Mouse (Mus musculus): ENCODE results near the gene Fam89b. TPM values are rescaled to one million over a fixed set of nuclear protein-coding genes. Genes with fewer than 3 reads are reported as not detected.

The Fam89b gene
- 44.5 and 47.0 TPM in 2 replicates for polyA plus RNA-seq (2015; fragmentation: Nextera tagmentation; extraction: Ambion mirVana)

DNA sequence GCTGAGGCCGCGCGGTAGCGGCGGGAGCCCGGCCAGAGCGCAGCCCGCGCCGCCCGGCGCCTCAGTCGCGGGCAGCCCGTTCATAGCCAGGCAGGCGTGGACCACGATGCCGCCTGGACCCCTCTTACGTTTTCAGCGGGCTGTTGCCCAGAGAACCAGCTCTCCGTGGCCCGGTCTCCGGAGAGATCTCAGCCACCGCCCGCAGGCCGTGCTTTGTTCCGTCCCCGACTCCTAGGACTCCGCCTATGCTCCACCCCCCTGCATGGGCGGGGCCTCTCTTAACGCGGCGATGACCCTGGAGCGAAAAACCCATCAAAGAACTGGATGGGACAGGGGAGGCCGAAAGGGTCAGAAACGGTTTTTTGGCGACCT lies at the start of gene Fam89b:
Gene Fam89b, minus strand, starts transcription at position 210 of the 372 bp plus-strand sequence.
- Histone ChIP-seq H3K9me3 (replicated peaks) (no peaks in the 10 kb centered on the region), H3K4me3 (replicated peaks) (peak within 1 kb of the TSS; percentile 99), H3K27me3 (peaks cover 7% of the 10 kb centered on the region), H3K4me1 (replicated peaks) (peaks cover 63% of the 10 kb centered on the region), H3K9ac (peak within 1 kb of the TSS; percentile 100), H3K36me3 (peaks cover 12% of the 10 kb centered on the region), H3K27ac (peak within 1 kb of the TSS; percentile 99), H3K4me2 (peak within 1 kb of the TSS; percentile 91)
- peak; percentile 87 for DNase-seq
- WGBS (ENCODE audit: insufficient replicate concordance), result under 1% methylated on average over 37 of the region's 37 CpGs
- peak; percentile 55 for ATAC-seq (ENCODE audit: low read depth)

DNA sequence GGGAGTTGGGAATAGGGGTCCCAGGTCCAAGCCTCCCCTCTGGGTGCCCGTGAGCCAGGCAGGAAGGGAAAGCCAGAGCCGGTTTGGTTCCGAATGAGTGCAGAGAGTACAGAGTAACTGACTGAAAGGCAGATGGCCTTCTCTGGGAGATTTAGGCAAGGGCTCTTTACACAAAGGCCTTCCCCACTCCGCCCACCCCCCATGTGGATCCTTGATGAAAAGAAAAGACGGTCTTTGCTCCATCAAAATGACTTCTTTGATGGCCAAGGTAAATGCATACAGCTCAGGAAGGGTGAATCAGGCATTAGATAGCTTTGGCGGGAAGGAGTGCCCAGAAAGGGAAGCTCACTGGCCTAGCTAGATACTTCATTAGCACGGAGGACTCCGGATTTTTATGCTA lies 48.9 kb upstream of the Fam89b start:
- no peak overlapping the region for H3K4me3 ChIP-seq (replicated peaks)
- H3K4me1 ChIP-seq (replicated peaks), result no peaks in the 10 kb centered on the region
- no peak overlapping the region for H3K27ac ChIP-seq
- no peaks in the 10 kb centered on the region for H3K36me3 ChIP-seq
- DNase-seq, result no peak
- peaks cover 3% of the 10 kb centered on the region; the same call in 1 of the 2 replicates for H3K27me3 ChIP-seq
- H3K4me2 ChIP-seq, result no peak overlapping the region
- no peaks in the 10 kb centered on the region for H3K9me3 ChIP-seq (replicated peaks)
- WGBS (ENCODE audit: insufficient replicate concordance), result 61% methylated on average over 8 of the region's 8 CpGs
- no peak overlapping the region for H3K9ac ChIP-seq
- no peak for ATAC-seq (ENCODE audit: low read depth)

DNA sequence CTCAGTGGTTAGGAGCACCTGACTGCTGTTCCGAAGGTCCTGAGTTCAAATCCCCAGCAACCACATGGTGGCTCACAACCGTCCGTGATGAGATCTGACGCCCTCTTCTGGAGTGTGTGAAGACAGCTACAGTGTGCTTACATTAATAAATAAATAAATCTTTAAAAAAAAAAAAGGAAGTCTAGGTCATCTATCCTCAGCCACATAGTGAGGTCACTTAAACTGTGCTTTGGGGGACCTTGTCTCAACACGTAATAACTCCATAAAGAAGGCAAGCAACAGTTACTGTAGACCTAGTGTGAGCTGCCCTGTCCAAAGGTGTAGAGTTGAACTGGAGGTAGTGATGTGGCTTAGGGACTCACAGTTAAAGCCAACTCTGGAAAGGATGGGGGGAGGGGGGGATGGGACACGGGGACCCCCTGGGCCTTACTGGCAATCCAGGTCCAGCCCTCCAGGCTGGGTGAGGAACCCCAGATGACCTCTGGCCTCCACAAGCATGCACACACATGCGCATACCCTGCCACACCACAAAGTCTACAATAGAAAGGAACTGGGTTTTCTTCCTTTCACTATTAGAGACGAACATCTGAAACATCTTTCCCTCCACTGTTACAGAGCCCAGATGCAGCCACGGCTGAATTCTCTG lies 48.1 kb upstream of the Fam89b start:
- Histone ChIP-seq H3K9ac (no peak overlapping the region), H3K27me3 (peaks cover 3% of the 10 kb centered on the region; the same call in 1 of the 2 replicates), H3K36me3 (no peaks in the 10 kb centered on the region), H3K27ac (no peak overlapping the region), H3K4me2 (no peak overlapping the region), H3K4me3 (replicated peaks) (no peak overlapping the region), H3K9me3 (replicated peaks) (no peaks in the 10 kb centered on the region), H3K4me1 (replicated peaks) (no peaks in the 10 kb centered on the region)
- WGBS (ENCODE audit: insufficient replicate concordance), result 69% methylated on average over 9 of the region's 9 CpGs
- ATAC-seq (ENCODE audit: low read depth) (no peak), DNase-seq (no peak)

DNA sequence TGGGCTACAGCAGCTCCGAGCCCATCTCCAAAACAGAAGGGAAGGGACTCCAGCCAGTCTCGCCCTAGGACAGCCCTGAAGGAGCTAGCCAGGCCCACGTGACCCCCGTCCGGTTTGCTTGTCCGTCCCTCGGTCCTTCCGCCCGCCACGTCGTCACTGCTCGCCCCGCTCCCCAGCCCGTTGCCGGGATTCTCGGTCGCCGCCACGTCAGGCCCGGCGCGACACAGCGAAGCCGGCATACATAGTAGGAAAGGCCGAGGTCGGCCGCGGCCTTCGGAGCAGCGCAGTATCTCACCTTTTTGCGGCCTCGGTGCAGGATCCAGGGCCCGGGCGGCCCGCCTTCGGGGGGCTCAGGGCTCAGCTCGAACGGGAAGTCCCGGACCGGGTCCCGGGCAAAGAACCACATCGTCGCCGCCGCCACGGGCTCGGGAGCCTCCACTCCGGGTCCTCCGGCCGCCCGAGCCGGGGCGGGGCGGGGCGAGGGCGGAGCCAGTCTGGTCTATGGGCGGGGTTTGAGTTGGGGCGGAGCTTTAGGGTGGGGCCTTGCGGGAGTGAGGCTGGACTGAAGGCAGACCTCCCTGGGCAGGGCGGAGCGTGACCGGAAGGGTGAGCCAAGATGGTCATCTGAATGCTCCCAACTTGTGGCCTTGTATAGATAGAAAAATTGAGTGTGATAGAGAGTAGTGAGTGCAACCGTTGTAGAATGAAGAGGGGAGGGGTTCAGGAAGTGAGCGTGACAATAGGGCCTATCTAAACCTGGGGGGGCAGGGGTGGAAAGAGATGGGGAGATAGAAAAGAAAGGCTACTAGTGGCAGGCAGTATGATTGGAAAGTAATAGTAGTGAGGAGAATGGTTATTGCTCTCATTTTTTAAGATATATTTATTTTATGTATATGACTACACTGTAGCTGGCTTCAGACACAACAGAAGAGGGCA lies 41.7 kb upstream of the Fam89b start, which contains the start of gene Scyl1:
Gene Scyl1, minus strand, starts transcription at position 495 of the 936 bp plus-strand sequence.
- Histone ChIP-seq H3K27ac (peak within 1 kb of the TSS; percentile 78), H3K4me1 (replicated peaks) (peaks cover 31% of the 10 kb centered on the region), H3K9ac (peak within 1 kb of the TSS; percentile 82), H3K9me3 (replicated peaks) (no peaks in the 10 kb centered on the region), H3K4me2 (peak within 1 kb of the TSS; percentile 92), H3K27me3 (no peaks in the 10 kb centered on the region), H3K4me3 (replicated peaks) (peak within 1 kb of the TSS; percentile 73), H3K36me3 (peaks cover 34% of the 10 kb centered on the region)
- peak; percentile 91 for DNase-seq
- peak; percentile 94 for ATAC-seq (ENCODE audit: low read depth)
- WGBS (ENCODE audit: insufficient replicate concordance), result under 1% methylated on average over 64 of the region's 64 CpGs

DNA sequence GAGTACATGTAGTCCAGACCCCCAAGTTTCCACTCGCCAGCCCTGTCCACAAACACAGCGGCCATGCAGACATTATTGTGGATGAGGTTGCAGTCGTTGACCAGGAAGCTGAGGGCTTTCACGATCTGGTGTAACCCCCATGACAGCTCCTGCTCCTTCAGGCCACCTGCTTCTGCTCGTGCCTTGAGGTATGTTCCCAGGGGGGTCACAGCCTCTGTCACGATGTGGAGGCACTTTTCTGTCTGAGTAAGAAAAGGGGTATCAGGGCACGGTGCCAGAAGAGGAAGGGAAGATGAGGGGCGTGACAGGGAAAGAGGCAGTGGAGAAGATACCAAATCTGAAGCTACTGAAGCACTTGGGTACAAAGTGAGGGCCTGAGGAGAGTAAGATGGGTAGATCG lies 40.9 kb upstream of the Fam89b start:
- WGBS (ENCODE audit: insufficient replicate concordance), result 38% methylated on average over 9 of the region's 9 CpGs
- ATAC-seq (ENCODE audit: low read depth), result no peak

DNA sequence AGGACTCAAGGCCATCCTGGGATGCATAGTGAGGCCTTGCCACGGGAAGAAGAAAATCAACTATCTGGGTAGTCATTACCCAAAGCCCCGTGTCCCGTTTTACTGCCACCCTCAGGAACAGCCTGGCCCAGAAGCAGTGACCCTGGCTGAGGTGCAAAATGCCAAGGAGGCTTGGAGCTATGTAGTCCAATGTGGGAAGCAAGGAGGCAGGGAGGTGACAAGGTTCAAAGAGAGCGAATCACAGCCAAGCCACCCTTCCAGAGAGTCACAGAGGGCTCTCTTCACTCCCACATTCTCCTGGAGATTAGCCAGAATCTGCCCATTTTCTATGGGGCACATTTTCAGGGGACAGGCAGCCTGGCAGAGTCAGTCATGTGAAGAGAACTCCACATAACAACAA lies 37.8 kb upstream of the Fam89b start:
- Histone ChIP-seq H3K4me3 (replicated peaks) (no peak overlapping the region), H3K27me3 (no peaks in the 10 kb centered on the region), H3K36me3 (peaks cover 70% of the 10 kb centered on the region), H3K27ac (no peak overlapping the region), H3K9ac (no peak overlapping the region), H3K4me2 (no peak overlapping the region), H3K4me1 (replicated peaks) (peaks cover 31% of the 10 kb centered on the region), H3K9me3 (replicated peaks) (no peaks in the 10 kb centered on the region)
- WGBS (ENCODE audit: insufficient replicate concordance), result 67% methylated on average over 4 of the region's 4 CpGs
- ATAC-seq (ENCODE audit: low read depth) (no peak), DNase-seq (no peak)

More for the DNA sequence above, 40.9 kb upstream of the Fam89b start:
- no peaks in the 10 kb centered on the region for H3K27me3 ChIP-seq
- peaks cover 31% of the 10 kb centered on the region for H3K4me1 ChIP-seq (replicated peaks)
- peak overlapping the region; percentile 78 for H3K27ac ChIP-seq
- H3K9me3 ChIP-seq (replicated peaks), result no peaks in the 10 kb centered on the region
- peak overlapping the region; percentile 82 for H3K9ac ChIP-seq
- no peak for DNase-seq
- H3K36me3 ChIP-seq, result peaks cover 43% of the 10 kb centered on the region
- H3K4me2 ChIP-seq, result peak overlapping the region; percentile 92
- H3K4me3 ChIP-seq (replicated peaks), result peak overlapping the region; percentile 73

DNA sequence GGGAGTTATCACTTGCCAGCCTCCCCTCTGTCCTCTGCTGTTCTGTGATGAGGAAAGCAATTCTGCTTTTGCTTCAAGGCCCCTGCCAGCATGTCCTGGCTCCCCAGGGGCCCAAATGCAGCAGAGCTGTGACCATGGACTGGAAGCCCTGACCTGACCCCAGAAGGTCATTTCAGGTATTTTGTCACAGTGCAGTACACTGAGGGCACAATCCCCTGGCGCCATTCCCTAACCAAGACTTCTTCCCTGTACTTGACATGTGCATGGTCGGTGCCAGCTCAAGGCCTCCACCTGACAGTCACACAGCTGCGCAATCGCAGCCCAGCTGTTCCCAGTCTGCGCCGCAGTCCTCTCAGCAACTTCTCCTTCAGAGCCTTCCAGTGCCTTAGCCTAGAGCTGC lies 33.7 kb upstream of the Fam89b start:
- peaks cover 3% of the 10 kb centered on the region; the same call in 1 of the 2 replicates for H3K4me1 ChIP-seq (replicated peaks)
- WGBS (ENCODE audit: insufficient replicate concordance), result 87% methylated on average over 6 of the region's 6 CpGs
- no peak overlapping the region for H3K4me2 ChIP-seq
- no peak overlapping the region for H3K4me3 ChIP-seq (replicated peaks)
- no peak overlapping the region for H3K9ac ChIP-seq
- H3K27ac ChIP-seq, result 0 out of 2 replicates have a peak overlapping the region, but pooled peaks have one; percentile 6
- peaks cover 6% of the 10 kb centered on the region for H3K27me3 ChIP-seq
- DNase-seq (no peak), ATAC-seq (ENCODE audit: low read depth) (no peak)
- H3K36me3 ChIP-seq, result peaks cover 95% of the 10 kb centered on the region
- H3K9me3 ChIP-seq (replicated peaks), result no peaks in the 10 kb centered on the region

DNA sequence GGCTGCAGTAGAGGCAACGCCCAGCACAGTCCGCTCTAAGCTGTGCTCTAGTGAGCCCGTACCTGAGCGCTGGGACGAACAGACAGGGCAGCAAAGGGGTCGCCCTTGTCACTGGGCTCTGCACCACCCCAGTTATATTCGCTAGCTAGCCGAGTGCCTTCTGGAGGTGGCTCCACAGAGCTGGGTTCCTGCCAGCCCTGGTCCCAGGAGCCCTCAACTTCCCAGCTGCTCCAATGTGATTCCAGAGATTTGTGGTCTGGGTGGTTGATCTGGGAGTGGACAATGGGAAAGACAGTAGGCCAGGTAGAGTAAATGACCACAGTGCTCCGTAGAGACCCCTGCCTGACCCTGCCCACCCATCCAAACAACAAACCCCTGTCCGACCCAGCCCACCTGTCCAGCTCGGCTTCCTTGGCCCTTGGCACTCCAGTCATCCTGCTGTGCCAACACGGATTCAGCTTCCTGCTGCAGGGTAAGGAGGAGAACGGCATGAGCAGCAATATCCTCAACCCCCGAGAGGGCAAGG lies 29.5 kb upstream of the Fam89b start:
- ATAC-seq (ENCODE audit: low read depth) (no peak), DNase-seq (no peak)
- Histone ChIP-seq H3K4me3 (replicated peaks) (no peak overlapping the region), H3K9ac (no peak overlapping the region), H3K27ac (no peak overlapping the region), H3K36me3 (peaks cover 62% of the 10 kb centered on the region), H3K27me3 (peaks cover 49% of the 10 kb centered on the region), H3K4me1 (replicated peaks) (peaks cover 13% of the 10 kb centered on the region), H3K4me2 (no peak overlapping the region), H3K9me3 (replicated peaks) (no peaks in the 10 kb centered on the region)
- 84% methylated on average over 14 of the region's 14 CpGs for WGBS (ENCODE audit: insufficient replicate concordance)

DNA sequence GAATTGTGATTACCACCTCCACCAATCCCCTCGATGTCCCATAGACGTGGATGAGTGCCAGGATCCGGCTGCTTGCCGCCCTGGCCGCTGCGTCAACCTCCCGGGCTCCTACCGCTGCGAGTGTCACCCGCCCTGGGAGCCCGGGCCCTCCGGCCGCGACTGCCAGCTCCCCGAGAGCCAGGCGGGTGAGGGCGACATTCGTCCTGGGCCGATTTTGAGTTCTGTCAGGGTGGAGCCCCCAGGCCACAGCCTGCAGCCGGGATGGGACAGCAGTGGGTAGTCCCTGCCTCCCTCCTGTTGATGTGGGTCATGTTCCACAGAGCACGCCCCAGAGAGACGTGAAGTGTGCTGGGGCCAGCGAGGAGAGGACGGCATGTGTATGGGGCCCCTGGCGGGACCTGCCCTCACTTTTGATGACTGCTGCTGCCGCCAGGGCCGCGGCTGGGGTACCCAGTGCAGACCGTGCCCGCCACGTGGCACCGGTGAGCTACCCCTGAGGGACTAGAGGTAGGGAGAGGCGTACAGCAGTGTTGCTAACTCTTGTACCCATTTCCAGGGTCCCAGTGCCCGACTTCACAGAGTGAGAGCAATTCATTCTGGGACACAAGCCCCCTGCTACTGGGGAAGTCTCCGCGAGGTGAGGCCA lies 27.7 kb upstream of the Fam89b start:
- Histone ChIP-seq H3K4me2 (peak overlapping the region; percentile 51), H3K9ac (peak overlapping the region; percentile 39; the same call in 1 of the 2 replicates), H3K4me3 (replicated peaks) (peak overlapping the region; percentile 25), H3K9me3 (replicated peaks) (no peaks in the 10 kb centered on the region), H3K4me1 (replicated peaks) (peaks cover 13% of the 10 kb centered on the region), H3K27ac (no peak overlapping the region), H3K27me3 (peaks cover 67% of the 10 kb centered on the region), H3K36me3 (peaks cover 47% of the 10 kb centered on the region)
- ATAC-seq (ENCODE audit: low read depth), result no peak; the same call in 1 of the 2 replicates
- 27% methylated on average over 36 of the region's 36 CpGs for WGBS (ENCODE audit: insufficient replicate concordance)
- no peak for DNase-seq

DNA sequence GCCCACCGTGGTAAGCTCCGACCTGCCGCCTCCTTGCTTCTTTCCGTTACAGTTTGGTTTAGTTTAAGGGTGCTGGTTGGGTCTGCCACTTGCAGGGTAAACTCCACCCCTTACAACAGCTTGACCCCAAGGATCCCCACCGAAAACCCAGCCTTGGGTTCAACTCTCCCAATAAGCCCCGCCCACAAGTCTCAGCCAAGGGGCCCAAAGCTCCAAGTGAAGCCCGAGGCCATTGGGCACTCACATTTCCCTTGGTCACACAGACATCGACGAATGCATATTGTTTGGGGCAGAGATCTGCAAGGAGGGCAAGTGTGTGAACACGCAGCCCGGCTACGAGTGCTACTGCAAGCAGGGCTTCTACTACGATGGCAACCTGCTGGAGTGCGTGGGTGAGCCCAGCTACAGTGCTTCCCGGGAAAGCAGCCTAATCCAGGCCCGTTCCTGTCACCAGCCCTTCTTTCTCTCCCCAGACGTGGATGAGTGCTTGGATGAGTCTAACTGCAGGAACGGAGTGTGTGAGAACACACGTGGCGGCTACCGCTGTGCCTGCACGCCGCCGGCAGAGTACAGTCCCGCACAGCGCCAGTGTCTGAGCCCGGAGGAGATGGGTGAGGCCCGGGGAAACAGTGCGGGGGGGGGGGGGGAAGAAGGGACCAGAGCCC lies 27.0 kb upstream of the Fam89b start:
- H3K4me3 ChIP-seq (replicated peaks), result peak overlapping the region; percentile 25; the same call in 1 of the 2 replicates
- peak overlapping the region; percentile 39; the same call in 1 of the 2 replicates for H3K9ac ChIP-seq

More for the DNA sequence above, 27.0 kb upstream of the Fam89b start:
- 21% methylated on average over 29 of the region's 29 CpGs for WGBS (ENCODE audit: insufficient replicate concordance)
- peaks cover 41% of the 10 kb centered on the region for H3K36me3 ChIP-seq
- ATAC-seq (ENCODE audit: low read depth), result no peak
- H3K27ac ChIP-seq, result no peak overlapping the region
- H3K4me1 ChIP-seq (replicated peaks), result peaks cover 19% of the 10 kb centered on the region
- no peak for DNase-seq
- H3K9me3 ChIP-seq (replicated peaks), result no peaks in the 10 kb centered on the region
- H3K27me3 ChIP-seq, result peaks cover 74% of the 10 kb centered on the region
- H3K4me2 ChIP-seq, result peak overlapping the region; percentile 51
